Comparison of ENCODE assay signal across 8 mouse cellular contexts in the genomic region with DNA sequence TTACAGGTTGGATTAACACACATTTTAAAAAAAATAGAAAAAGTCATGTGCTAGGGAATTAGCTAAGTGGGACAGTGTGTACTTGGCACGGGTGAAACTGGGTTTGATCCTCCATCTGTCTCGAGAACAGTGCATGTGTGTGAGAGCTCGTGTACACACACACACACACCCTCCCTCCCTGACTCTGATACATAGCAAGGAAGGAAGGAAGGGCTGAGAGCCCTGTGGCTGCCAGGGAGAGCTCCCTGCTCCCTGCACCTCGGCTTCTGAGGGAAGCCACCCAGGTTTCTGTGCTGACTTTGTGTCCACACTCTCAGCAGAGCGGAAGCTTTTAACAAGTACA.
A peak's percentile ranks its signal among the peaks of the same experiment; 100 is the strongest.
DNase-seq lines count a peak whose midpoint lies in the region; ATAC-seq lines count a peak whose summit lies in the region.

No protein-coding gene starts in this region.

- DNase-seq in embryo, embryonic 10 days (ENCODE audit: low spot score), result peak; percentile 33
- no peak for DNase-seq in embryo, embryonic 9.5 days (ENCODE audit: extremely low spot score)
- peak; percentile 79 to 83 for DNase-seq in cerebellum, adult 18-20 months
- peak; percentile 65 to 71 for DNase-seq in heart, adult 18-20 months
- DNase-seq in MN1 (ENCODE audit: low spot score), result no peak
- DNase-seq in Muller cell, postnatal 12 days (ENCODE audit: inconsistent ontology term), result no peak

- H3K27ac ChIP-seq in kidney, embryonic 14.5 days (ENCODE audit: low read depth, low read length), result peak overlapping the region; percentile 95

- no peaks in the 10 kb centered on the region for H3K27me3 ChIP-seq in kidney, embryonic 14.5 days (ENCODE audit: control insufficient read depth, insufficient read depth, low read length)

- H3K9me3 ChIP-seq in kidney, embryonic 14.5 days (ENCODE audit: control insufficient read depth, low read length), result no peaks in the 10 kb centered on the region

- H3K4me3 ChIP-seq in kidney, embryonic 14.5 days (ENCODE audit: low read length), result no peak overlapping the region

- H3K4me2 ChIP-seq in kidney, embryonic 14.5 days (replicated peaks; ENCODE audit: low read depth, low read length), result peak overlapping the region; percentile 32; the same call in 1 of the 2 replicates

- no peaks in the 10 kb centered on the region for H3K36me3 ChIP-seq in kidney, embryonic 14.5 days (ENCODE audit: control insufficient read depth, insufficient read depth, low read length)

- ATAC-seq in kidney, embryonic 14.5 days (ENCODE audit: low FRiP score, low TSS enrichment), result peak; percentile 25; the same call in 1 of the 2 replicates
- 0 out of 2 replicates have a peak, but pooled peaks have one; percentile 14 for ATAC-seq in megakaryocyte, adult 5-6 weeks (ENCODE audit: poor library complexity, severe bottlenecking)

- peaks cover 47% of the 10 kb centered on the region for H3K4me1 ChIP-seq in kidney, embryonic 14.5 days (ENCODE audit: control insufficient read depth, insufficient read depth, low read length)

- peak overlapping the region; percentile 44; the same call in 1 of the 2 replicates for H3K9ac ChIP-seq in kidney, embryonic 14.5 days (ENCODE audit: low read depth, low read length)

- 16% methylated on average over 5 of the region's 5 CpGs for WGBS in kidney, embryonic 14.5 days

Comparison
In these comparisons a context has a peak if more than half of its experiments do, and no peak if none do; other contexts are left out.
1. DNase-seq: peak in embryo, embryonic 10 days (single experiment), cerebellum, adult 18-20 months (2 of 2) and heart, adult 18-20 months (2 of 2); none in embryo, embryonic 9.5 days (single experiment), MN1 (single experiment) and Muller cell, postnatal 12 days (single experiment).